Mouse (Mus musculus): ENCODE measurements around the gene Glmp. TPM values are rescaled to one million over a fixed set of nuclear protein-coding genes. Genes with fewer than 3 reads are reported as not detected.
"Not testable (repeated sequence)": the region's sequence is repeated elsewhere in the genome, so short reads cannot be mapped to it uniquely, and the experiment has no call there.

Gene Glmp
- 100 to 1,000 TPM; 144 to 149 TPM for total RNA-seq (2021)
- long read RNA-seq, experiment 1, full-length matches to known transcripts, result 105 of 124 reads
- long read RNA-seq, experiment 1, partial matches to known transcripts, result 11 of 124 reads
- long read RNA-seq, experiment 1, other reads (novel, unspliced or antisense), result 8 of 124 reads
- long read RNA-seq, experiment 2, full-length matches to known transcripts, result 83 of 91 reads
- long read RNA-seq, experiment 2, partial matches to known transcripts, result 2 of 91 reads
- long read RNA-seq, experiment 2, other reads (novel, unspliced or antisense), result 6 of 91 reads

GRCm38 (mm10) chr3:88324951-88325405 lies at the start of gene Glmp:
Gene Glmp, plus strand, starts transcription at chr3:88325023.
- peak; percentile 74 for DNase-seq

DNA sequence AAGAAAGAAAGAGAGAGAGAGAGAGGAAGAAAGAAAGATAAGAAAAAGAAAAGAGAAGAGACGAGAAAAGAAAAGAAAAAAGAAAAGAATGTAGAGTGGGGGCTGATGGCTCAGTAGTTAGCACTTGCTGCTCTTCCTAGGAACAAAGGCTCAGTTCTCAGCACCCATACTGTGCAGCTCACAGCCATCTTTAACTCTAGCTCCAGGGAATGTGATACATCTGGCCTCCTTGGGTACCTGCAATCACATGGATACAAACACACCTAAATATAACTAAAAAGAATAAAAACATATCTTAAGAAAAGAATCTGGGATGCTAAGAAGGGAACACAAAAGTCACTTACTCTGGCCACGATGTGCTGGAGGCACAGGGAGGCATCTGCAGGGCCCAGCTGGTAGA lies 48.7 kb upstream of the Glmp start:
- DNase-seq, result no peak

GRCm38 (mm10) chr3:88276529-88277143 lies 48.2 kb upstream of the Glmp start:
- DNase-seq, result peak; percentile 64

DNA sequence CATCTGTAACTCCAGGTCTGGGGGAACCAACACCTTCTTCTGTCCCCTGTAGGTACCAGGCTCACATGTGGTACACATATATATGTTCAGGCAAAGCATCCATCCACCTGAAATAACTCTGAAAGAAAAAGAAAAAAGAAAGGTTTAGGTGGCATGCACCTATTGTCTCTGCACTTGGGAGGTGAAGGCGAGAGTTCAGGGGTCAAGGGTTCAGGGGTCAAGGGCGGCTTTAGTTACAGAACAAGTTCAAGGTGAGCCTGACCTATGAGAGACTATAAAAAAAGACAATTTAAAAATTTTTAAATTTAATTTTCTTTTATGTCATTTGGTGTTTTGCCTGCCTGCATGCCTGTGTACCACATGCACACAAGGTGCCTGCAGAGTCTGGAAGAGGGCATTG lies 44.8 kb upstream of the Glmp start:
- DNase-seq, result no peak

DNA sequence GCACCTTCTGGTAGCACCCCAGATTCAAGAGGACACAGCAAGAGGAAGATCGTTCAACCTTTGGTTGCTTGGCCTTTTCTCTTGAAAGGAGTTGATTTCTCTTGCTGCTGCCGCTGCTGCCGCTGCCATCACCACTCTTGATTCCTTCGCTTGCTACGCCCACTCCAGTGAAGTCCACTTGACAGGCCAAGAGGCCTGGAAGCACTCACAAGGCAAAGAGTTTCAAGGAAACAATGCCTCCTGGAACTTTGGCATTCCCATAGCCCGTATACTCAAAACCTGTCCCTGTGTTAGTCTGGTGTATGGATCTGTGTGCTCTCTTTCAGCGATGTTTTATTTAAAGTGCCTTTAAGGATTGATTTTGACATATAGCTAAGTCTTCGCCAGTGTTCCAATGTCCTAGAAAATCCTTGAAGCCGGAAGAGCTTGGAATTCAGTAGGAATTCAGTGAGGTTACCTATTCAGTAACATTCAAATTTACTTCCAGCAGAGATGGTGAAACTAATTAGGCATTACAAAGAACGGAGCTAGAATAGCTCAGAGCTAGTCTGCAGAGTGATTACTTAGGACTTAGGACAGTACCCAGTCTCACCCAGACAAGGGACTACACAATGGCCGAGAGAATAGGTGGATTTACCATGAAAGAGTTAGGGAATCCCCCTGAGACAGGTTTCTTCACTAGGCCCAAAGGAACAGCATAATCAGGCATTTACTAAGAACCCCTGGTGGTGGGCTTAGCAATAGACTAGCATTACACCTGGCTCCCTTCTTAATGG lies 43.5 kb upstream of the Glmp start:
- DNase-seq, result not testable (repeated sequence)

GRCm38 (mm10) chr3:88284815-88285564 lies 39.8 kb upstream of the Glmp start:
- DNase-seq, result not testable (repeated sequence)

DNA sequence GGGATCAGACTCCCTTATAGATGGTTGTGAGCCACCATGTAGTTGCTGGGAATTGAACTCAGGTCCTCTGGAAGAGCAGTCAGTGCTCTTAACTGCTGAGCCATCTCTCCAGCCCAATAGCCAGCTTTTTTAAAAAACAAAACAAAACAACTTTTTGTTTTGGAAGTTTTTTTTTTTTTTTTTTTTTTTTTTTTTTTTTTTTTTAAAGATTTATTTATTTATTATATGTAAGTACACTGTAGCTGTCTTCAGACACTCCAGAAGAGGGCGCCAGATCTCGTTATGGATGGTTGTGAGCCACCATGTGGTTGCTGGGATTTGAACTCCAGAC lies 39.3 kb upstream of the Glmp start:
- not testable (repeated sequence) for DNase-seq

GRCm38 (mm10) chr3:88287110-88287509 lies 37.7 kb upstream of the Glmp start, which contains the start of gene Gm38392:
Gene Gm38392, minus strand, starts transcription at chr3:88287210.
- no peak for DNase-seq

DNA sequence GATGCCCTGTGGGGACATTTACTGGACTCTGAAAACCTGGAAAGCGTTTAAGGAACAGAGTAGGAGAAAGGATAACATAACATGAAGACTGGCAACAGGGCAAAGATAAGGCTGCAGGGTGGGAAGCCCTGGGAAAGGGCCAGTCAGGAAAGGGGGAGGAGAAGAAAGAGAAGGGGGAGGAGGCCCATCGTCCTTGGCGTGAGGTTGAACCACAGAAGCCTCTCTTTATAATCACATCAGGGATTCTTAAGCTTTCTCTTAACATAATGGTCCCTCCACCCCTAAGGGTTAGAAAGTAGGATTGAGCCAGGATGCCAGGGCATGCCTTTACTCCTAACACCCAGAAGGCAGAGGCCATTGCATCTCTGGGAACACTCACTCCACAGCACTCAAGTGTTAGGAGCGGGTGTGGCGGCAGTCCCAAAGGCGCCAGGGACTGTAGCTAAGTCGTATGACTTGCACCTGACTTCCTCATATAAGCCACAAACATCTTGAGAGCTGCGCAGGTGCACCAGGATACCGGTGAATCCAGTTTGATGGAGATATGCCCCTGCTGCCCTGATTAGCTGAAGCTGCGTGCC lies 36.6 kb upstream of the Glmp start:
- DNase-seq, result not testable (repeated sequence)

- peak; percentile 52 for DNase-seq
Measured at GRCm38 (mm10) chr3:88291970-88292369, 32.9 kb upstream of the Glmp start.

DNA sequence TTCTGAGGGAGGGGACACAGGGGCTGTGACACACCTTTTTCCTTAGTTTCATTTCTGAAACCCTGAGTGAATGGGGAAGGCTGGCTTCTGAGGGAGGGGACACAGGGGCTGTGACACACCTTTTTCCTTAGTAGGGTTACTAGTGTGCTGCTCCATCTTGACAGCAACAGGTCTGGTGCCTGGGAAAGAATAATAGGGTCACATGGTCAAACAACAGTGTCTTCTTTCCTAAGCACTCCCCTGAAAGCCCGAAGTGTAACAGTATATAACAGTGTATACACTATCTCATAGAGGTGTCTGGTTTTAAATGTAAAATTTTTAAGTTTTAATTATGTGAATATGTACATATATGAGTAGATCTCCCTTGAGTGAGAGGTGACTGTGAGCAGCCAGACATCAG lies 29.6 kb upstream of the Glmp start:
- DNase-seq, result not testable (repeated sequence)

- DNase-seq, result no peak
Measured at GRCm38 (mm10) chr3:88296110-88296560, 28.7 kb upstream of the Glmp start.

DNA sequence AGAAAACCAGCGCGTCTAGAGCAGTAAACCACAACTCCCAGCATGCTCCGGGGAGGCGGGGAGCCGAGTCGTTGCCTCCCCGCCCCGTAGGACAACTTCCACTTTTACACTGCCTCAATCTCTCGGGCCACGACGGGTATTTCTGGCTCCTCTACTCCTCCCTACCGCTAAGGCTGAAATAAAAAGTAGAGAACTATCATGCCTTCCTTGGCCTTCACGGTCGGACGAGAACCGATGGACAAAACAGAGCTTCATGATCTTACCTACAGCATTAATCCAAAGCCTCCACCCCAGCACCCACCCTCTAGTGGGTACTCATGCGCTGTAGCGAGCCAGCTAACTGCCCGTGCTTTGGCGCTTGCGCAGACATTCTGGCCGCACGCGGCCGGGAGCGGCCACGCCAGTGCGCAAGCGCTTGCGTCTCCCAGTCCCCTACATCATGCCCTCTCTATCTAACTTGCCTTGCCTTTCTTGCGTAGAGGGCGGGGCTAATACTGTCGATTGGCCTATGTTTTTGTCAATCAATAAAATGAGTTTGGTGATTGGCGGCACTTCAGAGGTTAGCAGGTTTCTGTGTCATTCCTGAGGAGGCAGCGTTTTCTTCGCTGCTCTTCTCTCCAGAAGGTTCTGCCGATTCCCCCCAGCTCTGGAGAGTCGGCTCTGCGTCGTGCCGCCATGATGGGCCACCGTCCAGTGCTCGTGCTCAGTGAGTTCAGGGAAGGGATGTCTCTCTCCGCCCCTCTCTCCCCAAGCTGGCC lies 28.1 kb upstream of the Glmp start, which contains the start of the genes Tsacc and Cct3:
TSS of gene Tsacc (minus strand) at position 439 of the 758 bp plus-strand sequence.
TSS of gene Cct3 (plus strand) at position 556 of the 758 bp plus-strand sequence.
- DNase-seq, result peak; percentile 96

- no peak for DNase-seq
Measured at GRCm38 (mm10) chr3:88297321-88297851, 27.4 kb upstream of the Glmp start.

GRCm38 (mm10) chr3:88299172-88299571 lies 25.7 kb upstream of the Glmp start:
- DNase-seq, result no peak

GRCm38 (mm10) chr3:88328956-88329355 lies 4.1 kb downstream of the Glmp start:
- DNase-seq, result no peak

GRCm38 (mm10) chr3:88331282-88331681 lies 6.5 kb downstream of the Glmp start:
- peak; percentile 79 for DNase-seq

GRCm38 (mm10) chr3:88334029-88334658 lies 9.3 kb downstream of the Glmp start:
- DNase-seq, result no peak

DNA sequence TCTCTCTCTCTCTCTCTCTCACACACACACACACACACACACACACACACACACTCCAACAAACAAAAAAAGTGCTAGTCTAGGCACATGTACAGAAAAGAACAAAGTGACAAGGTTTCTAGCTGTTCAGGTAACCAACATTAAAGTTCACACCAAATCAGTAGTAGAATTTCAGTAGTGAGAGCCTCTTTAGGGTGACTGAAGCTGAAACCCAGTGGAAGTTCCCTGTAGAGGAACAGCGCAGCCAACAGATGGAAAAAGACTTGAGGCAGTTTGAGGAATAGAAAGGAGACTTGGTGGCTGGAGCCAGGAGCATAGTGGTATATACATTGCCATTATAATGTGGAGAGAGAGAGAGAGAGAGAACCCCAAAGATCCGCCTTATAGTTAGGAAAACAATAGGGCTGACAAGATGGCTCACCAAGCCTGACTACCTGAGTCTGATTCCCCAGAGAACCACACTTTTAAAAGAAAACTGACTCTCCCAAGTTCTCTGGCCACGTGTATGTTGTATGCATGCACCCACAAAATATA lies 10.1 kb downstream of the Glmp start:
- no peak for DNase-seq

All from adrenal gland, postnatal 10 days (tissue).